Mouse (Mus musculus) frontal cortex, adult 2 months (tissue): ENCODE results near the gene Neurl1a. TPM values are rescaled to one million over a fixed set of nuclear protein-coding genes. Genes with fewer than 3 reads are reported as not detected.

Experiments
- DNase-seq, 2 experiments: peaks; one replicate each; pipeline ENCODE4 v3.0.0; 2022; ENCODE audit warnings: low spot score in 1 of 2; ENCODE audit errors: extremely low spot score in 1 of 2
- polyA plus RNA-seq: library from polyadenylated mRNA; depleted of rRNA; stranded (reverse); fragments of >200 nt; gene quantifications from 2 replicates; pipeline ENCODE4 v1.2.3, GENCODE M21; 2012

The Neurl1a gene
- polyA plus RNA-seq, 1 experiment: 127 TPM

- no peak for DNase-seq
Observed at GRCm38 (mm10) chr19:47240076-47240475, 61.5 kb downstream of the Neurl1a start.

DNA sequence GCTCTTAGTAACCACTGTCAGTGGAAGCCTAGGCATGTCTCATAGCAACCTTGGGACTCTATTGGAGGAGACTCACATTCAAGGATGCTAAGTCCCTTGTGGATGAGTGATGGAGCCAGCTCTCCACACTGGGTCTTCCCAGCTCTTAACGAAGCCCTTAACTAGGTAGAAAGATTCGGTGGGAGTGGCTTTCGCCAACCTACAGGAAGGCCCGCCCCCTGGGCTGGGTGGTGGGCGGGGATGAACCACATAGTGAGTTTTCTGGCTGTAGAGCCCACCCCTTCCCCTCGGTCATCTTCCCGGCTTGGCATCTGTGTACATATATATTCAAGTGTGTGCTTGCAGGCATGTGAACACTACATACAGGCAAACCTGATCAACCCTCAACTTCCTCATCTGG, 62.3 kb downstream of the Neurl1a start:
- DNase-seq: no peak

GRCm38 (mm10) chr19:47242227-47242626, 63.6 kb downstream of the Neurl1a start:
- no peak for DNase-seq

- DNase-seq: no peak
Observed at GRCm38 (mm10) chr19:47245512-47245911, 66.9 kb downstream of the Neurl1a start.

DNA sequence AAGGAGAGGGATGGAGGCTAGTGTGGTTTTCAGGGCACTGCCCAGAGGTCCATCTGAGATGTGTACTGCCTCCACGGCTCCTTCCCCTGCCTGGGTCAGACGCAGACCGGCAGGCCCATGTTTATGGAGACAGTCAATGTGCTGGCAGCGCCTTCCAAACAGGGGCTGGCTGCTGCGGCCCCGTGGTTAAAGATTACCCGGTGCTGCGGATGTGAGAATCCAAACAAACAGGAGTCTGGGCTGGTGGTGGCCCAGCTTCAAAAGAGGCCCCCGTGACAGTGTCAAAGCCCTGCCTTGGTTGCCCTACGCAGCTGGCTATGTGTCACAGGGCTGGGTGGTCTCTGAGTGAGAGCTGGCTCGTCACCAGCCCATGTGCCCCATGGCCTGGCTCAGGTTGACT, 69.2 kb downstream of the Neurl1a start:
- no peak for DNase-seq

DNA sequence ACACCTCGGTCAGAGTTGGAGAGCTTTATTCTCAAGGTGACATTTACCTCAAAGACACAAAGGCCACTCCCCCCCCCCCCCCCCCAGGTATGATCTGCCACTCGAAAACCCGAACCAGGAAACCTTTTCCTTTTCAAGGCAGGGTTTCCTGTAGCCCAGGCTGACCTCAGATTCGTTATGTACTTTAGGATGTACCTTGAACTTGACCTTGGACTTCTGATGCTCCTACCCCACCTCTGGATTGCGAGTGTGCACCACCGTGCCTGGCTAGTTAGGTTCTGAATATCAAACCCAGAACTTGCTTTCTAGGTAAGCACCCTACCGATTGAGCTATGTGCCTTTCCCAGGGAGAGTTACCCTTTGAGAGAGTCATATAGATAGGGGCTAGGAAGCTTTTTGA, 69.7 kb downstream of the Neurl1a start:
- DNase-seq: no peak

- DNase-seq: no peak
Observed at GRCm38 (mm10) chr19:47248906-47249568, 70.4 kb downstream of the Neurl1a start.

DNA sequence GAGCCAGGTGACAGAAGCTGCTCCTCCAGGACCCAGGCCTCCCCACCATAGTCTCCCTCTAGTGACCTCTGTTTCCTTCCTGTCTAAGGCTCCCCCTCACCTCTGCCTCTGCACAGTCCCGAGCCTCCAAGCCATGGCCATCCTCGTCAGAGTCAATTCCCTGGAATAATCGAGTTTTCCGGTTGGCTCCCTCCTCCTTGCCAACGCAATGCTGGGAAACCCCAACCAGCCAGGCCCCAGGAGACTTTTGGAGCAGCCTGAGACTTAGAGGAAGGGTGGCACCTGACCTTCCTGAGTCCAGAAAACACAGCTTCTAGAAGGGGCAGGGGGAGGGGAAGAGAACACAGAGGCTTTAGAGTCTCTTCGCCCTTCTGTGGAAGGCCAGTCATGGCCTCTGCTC, 72.3 kb downstream of the Neurl1a start:
- DNase-seq: no peak

GRCm38 (mm10) chr19:47253053-47253628, 74.5 kb downstream of the Neurl1a start:
- DNase-seq: no peak

- DNase-seq: no peak
Observed at GRCm38 (mm10) chr19:47255036-47255435, 76.4 kb downstream of the Neurl1a start.

GRCm38 (mm10) chr19:47255919-47256318, 77.3 kb downstream of the Neurl1a start:
- DNase-seq: no peak

- DNase-seq: no peak
Observed at GRCm38 (mm10) chr19:47259581-47259980, 81.0 kb downstream of the Neurl1a start.

DNA sequence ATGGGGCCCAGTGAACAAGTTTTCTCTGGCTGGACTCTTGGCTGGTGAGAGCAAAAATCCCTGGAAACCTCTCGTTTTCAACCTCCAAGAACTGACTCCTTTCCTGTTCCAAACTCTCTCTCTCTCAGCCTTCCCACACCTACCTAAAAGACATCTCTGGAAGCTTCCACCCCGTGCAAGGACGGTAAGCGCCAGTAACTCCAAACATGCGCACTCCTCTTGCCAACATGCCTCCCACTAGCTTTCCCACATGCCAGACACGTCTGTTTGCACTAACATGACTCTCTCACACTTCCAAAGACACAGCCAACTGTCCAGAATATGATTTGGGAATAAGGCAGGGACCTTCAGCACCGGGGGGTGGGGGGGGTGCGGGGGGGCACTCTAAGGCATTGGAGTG, 82.6 kb downstream of the Neurl1a start:
- DNase-seq: peak; percentile 44 to 78

DNA sequence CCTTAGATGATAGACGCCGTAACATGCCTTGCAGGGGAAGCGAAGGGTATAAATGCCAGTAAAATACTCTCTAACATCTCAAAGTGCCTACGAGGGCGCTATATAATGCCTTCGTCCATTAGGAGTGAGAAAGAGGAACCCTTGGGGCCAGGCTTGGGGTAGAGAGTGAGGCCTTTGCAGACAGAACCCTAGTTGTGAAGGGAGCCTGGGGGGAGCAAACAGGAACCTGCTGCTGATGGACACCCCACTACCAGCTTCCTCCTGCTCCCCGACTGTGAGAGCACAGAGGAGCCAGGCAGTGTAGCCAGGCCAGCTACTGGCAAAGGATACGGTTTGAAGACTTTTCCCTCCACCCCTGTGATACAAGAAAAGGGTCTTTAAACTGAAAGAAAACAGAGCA, 85.0 kb downstream of the Neurl1a start:
- no peak for DNase-seq

GRCm38 (mm10) chr19:47264322-47265092, 85.9 kb downstream of the Neurl1a start:
- peak in 1 of 2 experiments; percentile 88 for DNase-seq

GRCm38 (mm10) chr19:47266070-47266801, 87.6 kb downstream of the Neurl1a start:
- no peak for DNase-seq

DNA sequence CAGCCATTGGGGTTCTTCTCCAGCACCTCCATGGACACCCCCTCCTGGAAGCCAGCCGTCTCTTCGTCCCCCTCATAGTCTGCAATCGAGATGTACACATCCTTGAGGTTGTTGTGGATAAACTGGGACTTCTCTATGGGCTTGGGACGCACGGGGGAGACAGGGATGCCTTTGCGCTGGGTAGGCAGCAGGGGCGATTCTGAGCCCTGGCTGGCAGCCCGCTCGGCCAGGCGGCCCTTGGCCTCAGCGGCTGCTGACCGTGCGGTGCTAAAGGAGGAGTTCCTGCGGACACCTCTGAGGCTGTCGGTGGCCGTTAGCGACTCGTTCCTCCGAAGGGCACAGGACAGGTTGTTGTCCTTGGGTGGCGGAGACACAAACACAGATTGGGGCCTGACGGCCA, 88.4 kb downstream of the Neurl1a start:
- DNase-seq: no peak

GRCm38 (mm10) chr19:47269729-47270128, 91.1 kb downstream of the Neurl1a start:
- DNase-seq: no peak

DNA sequence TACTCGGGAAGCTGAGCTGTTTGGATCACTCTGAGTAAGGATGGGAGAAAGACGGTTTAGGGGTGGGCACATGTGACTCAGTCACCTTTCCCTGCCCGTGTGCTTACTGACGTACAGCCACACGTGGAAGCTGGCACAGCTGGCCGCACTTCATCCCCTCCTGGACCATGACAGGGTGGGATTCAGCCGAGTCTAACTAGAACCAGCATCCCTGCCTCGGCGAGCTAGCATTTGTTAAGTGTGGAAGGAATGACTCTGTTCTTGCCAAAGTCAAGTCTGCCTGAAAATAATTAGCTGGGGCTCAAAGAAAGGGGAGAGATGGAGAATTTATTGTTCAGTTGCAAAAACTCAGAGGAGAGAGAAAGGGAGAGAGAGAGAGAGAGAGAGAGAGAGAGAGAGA, 91.9 kb downstream of the Neurl1a start:
- no peak for DNase-seq

DNA sequence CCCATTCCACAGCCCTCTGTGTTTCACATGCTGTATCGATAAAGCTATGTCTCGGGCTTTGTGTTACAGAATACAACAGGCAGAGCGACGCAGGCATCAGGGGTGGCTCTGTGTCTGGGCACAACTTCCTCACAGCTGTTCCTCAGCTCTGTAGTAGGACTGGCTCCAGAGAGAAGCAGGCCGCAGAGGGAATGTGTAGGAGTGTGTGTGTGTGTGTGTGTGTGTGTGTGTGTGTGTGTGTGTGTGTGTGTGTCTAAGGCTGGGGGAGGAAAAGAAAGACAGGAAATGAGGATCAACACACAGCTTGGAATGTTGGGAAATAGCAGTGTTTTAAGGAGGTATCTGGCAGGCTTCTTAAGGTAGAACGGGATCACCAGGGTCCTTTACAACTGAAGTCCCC, 98.1 kb downstream of the Neurl1a start:
- peak; percentile 46 to 80 for DNase-seq

- DNase-seq: no peak
Observed at GRCm38 (mm10) chr19:47279372-47279771, 100.8 kb downstream of the Neurl1a start.
